Mouse (Mus musculus) heart, embryonic 10.5 days (tissue): ENCODE results near the gene Grin2b. TPM values are rescaled to one million over a fixed set of nuclear protein-coding genes. Genes with fewer than 3 reads are reported as not detected.

ENCODE experiments used
- DNase-seq: peaks from one replicate; pipeline ENCODE4 v3.0.0-alpha.2; 2017; ENCODE audit warnings: low spot score
- H3K27ac ChIP-seq: fragments of 300-500 bp; sonication (generic); 2 replicates; pipeline ENCODE4 v1.5.1; 2016; ENCODE audit warnings: mild to moderate bottlenecking
- H3K27me3 ChIP-seq: fragments of 300-500 bp; sonication (generic); 2 replicates; pipeline ENCODE4 v1.6.1; 2016; ENCODE audit warnings: mild to moderate bottlenecking; ENCODE audit not compliant: poor library complexity, insufficient read depth, severe bottlenecking
- H3K36me3 ChIP-seq: fragments of 300-500 bp; sonication (generic); 2 replicates; pipeline ENCODE4 v1.6.1; 2016; ENCODE audit warnings: mild to moderate bottlenecking, moderate library complexity
- H3K4me1 ChIP-seq: fragments of 300-500 bp; sonication (generic); 2 replicates; pipeline ENCODE4 v1.6.1; 2016; ENCODE audit warnings: mild to moderate bottlenecking
- H3K4me3 ChIP-seq: fragments of 300-500 bp; sonication (generic); 2 replicates; pipeline ENCODE4 v1.5.1; 2016; ENCODE audit warnings: mild to moderate bottlenecking, moderate library complexity
- H3K9me3 ChIP-seq: fragments of 300-500 bp; sonication (generic); 2 replicates; pipeline ENCODE4 v1.6.1; 2016; ENCODE audit warnings: mild to moderate bottlenecking, moderate library complexity
- WGBS: fragments of 180-500 bp; shearing (Covaris S2); methylation state at CpG from one replicate; pipeline ENCODE4 v1.1.7; 2016; 5-methylcytosine and 5-hydroxymethylcytosine counted together
- polyA plus RNA-seq: library from polyadenylated mRNA; unstranded; fragments of >200 nt; fragmentation: Nextera tagmentation; extraction: Ambion mirVana; gene quantifications from 2 replicates; pipeline ENCODE4 v1.2.1, GENCODE M21; 2016

Gene Grin2b
- polyA plus RNA-seq, 1 experiment from 2014 or later, result 0.15 TPM

DNA sequence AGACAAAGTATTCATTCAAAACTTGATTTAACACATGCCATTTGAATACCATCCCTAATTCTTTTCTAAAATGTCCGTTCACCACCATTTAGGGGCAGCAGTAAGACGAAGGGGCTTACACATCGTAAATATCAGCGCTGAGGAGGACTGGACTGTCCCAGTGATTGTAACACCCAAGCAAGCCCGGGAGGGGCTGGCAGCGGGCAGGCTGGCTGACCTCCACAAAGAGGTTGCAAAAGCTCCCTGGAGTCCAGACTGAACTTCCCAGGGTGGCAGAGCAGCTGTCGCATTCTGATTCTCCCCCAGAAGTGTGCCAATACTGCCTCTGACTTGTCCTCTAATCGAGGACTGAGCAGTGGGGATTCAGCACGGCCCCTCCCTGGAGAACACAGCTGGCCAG is 19.9 kb downstream of the Grin2b start:
- WGBS, result 72% methylated on average over 9 of the region's 9 CpGs
- no peak overlapping the region for H3K4me3 ChIP-seq
- no peak overlapping the region for H3K27ac ChIP-seq
- H3K9me3 ChIP-seq, result no peaks in the 10 kb centered on the region
- H3K36me3 ChIP-seq, result no peaks in the 10 kb centered on the region
- DNase-seq, result no peak
- H3K4me1 ChIP-seq, result no peaks in the 10 kb centered on the region
- H3K27me3 ChIP-seq, result no peaks in the 10 kb centered on the region

GRCm38 (mm10) chr6:136150064-136150463 is 23.2 kb downstream of the Grin2b start:
- Histone ChIP-seq H3K27me3 (no peaks in the 10 kb centered on the region), H3K36me3 (no peaks in the 10 kb centered on the region), H3K27ac (no peak overlapping the region), H3K4me1 (no peaks in the 10 kb centered on the region), H3K9me3 (no peaks in the 10 kb centered on the region), H3K4me3 (no peak overlapping the region)
- no peak for DNase-seq
- WGBS, result 61% methylated on average over 5 of the region's 6 CpGs

DNA sequence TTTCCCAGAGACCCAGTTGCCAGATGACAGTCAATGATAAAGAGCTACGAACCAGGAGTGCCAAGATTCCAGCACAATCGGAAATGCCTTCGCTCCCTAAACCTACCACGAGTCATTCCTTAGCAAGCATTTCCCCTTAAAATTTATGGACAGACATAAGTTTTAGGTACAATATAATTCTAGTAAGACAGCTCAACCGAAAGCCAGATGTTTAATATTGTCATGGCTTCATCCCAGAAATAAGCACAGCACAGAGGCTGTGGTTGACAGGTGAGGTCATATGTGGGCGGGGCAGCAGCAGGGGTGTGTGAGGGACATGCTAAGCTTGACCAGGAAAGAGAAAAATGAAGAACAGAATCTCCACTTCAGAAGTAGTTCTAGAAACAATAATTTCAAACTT is 33.3 kb downstream of the Grin2b start:
- no peaks in the 10 kb centered on the region for H3K27me3 ChIP-seq
- no peaks in the 10 kb centered on the region for H3K36me3 ChIP-seq
- H3K4me3 ChIP-seq, result no peak overlapping the region
- 81% methylated on average over 6 of the region's 6 CpGs for WGBS
- no peaks in the 10 kb centered on the region for H3K4me1 ChIP-seq
- no peak for DNase-seq
- no peaks in the 10 kb centered on the region for H3K9me3 ChIP-seq
- no peak overlapping the region for H3K27ac ChIP-seq

- 24% methylated on average over 10 of the region's 10 CpGs for WGBS
- Histone ChIP-seq H3K9me3 (no peaks in the 10 kb centered on the region), H3K4me1 (no peaks in the 10 kb centered on the region), H3K36me3 (no peaks in the 10 kb centered on the region), H3K4me3 (no peak overlapping the region), H3K27ac (no peak overlapping the region), H3K27me3 (no peaks in the 10 kb centered on the region)
- DNase-seq, result no peak
These were observed 42.9 kb downstream of the Grin2b start for GRCm38 (mm10) chr6:136130456-136130855.

- H3K27ac ChIP-seq, result no peak overlapping the region
These were observed 50.7 kb downstream of the Grin2b start for GRCm38 (mm10) chr6:136122593-136122992.

DNA sequence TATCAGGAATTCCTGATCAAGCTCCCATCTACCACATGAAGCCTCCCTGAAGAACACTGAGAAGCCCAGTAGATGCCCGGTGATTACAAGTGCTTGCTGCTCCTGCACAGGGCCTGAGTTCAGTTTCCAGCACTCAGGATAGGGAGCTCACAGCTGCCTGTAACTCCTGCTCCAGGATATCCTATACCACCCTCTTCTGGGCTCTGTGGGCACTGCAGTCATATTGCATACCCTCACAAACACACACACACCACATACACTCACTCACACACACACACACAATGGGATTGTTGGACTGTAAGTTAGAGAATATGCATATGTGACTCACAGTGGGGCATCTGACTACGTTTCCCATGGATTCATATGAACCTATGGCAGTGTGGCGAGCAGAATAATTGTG is 55.9 kb downstream of the Grin2b start:
- Histone ChIP-seq H3K27ac (no peak overlapping the region), H3K4me3 (no peak overlapping the region), H3K9me3 (no peaks in the 10 kb centered on the region), H3K36me3 (no peaks in the 10 kb centered on the region), H3K4me1 (no peaks in the 10 kb centered on the region), H3K27me3 (no peaks in the 10 kb centered on the region)
- no peak for DNase-seq
- WGBS, result 79% methylated on average over 3 of the region's 3 CpGs

More at GRCm38 (mm10) chr6:136122593-136122992, 50.7 kb downstream of the Grin2b start:
- WGBS, result 71% methylated on average over 3 of the region's 3 CpGs
- Histone ChIP-seq H3K27me3 (no peaks in the 10 kb centered on the region), H3K36me3 (no peaks in the 10 kb centered on the region), H3K4me3 (no peak overlapping the region), H3K4me1 (no peaks in the 10 kb centered on the region), H3K9me3 (no peaks in the 10 kb centered on the region)
- DNase-seq, result no peak

DNA sequence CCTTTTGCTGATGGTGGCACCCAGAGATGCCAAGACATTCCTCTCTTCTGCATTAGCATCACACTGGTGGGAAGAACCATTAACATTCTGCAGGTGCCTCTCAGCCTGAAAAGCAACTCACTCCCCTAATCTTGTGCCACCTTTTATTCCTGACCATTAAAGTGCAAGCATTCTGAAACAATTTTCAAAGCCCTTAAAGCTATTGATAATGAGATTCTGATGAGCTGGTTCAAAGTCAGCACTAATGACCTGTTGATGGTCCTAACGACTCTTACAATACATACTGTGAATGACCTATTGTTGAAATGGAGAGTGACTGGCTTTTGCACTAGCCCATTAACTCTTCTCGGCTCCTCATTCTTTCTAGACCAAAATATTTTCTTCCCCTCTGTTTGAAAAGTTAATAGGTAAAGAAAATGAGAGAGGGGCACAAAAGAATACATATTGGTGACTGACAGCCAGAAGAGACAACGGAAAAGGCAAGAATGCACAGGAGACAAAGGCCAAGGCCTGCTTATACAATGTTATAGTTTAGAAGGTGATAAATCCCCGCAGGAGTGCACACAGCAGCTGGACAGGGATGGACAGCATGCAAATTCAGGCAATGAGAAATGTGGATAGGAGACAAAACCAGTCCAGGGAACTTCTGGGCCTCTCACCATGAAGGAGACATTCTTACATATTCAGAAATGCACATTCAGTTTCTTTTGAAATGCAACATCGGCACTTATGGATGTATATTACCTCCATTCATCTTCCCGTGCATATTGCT is 59.5 kb downstream of the Grin2b start:
- no peak for DNase-seq

GRCm38 (mm10) chr6:136109172-136109571 is 64.1 kb downstream of the Grin2b start:
- Histone ChIP-seq H3K4me1 (no peaks in the 10 kb centered on the region), H3K36me3 (no peaks in the 10 kb centered on the region), H3K4me3 (no peak overlapping the region), H3K27ac (no peak overlapping the region), H3K27me3 (no peaks in the 10 kb centered on the region), H3K9me3 (no peaks in the 10 kb centered on the region)
- WGBS, result 81% methylated on average over 6 of the region's 6 CpGs
- no peak for DNase-seq

More for the DNA sequence above, 59.5 kb downstream of the Grin2b start:
- Histone ChIP-seq H3K27me3 (no peaks in the 10 kb centered on the region), H3K4me3 (no peak overlapping the region), H3K9me3 (no peaks in the 10 kb centered on the region), H3K4me1 (no peaks in the 10 kb centered on the region), H3K27ac (no peak overlapping the region), H3K36me3 (no peaks in the 10 kb centered on the region)
- 70% methylated on average over 6 of the region's 6 CpGs for WGBS

DNA sequence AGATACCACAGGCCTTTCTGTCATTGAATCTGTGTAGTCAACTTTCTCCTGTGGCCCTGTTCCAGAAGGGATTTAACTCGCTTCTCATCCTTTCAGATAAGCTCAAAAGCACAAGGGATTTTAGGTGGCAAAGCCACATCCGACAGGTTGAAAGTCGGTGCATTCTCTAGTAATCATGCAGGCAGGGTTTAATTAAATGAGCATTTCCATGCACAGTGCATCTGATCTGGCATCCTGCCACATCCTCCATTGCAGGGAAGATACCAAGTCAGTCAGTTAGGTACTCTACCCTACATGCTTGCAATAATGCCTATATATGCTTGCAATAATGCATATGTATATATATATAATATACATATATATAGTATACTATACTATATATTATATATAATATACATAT is 64.8 kb downstream of the Grin2b start:
- DNase-seq, result no peak
- WGBS, result 78% methylated on average over 3 of the region's 3 CpGs
- H3K27ac ChIP-seq, result no peak overlapping the region

DNA sequence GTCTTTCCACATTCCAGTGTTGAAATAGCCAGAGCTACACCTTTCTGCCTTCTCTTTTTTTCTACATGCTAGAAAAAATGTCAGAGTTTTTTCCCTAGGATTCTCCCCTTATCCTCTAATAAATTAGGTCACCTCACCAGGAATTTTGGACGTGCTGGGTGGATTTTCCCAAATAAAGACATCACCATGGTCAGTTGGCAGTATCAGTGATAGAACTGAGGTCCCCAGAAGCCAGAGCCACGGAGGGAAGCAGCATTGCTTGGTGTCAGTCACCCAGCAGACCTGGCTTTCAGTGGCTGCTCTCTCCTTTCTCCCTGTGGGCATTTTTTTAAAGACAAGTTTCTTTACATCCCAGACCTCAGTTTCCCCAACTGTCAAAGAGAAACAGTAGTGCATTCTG is 68.1 kb downstream of the Grin2b start:
- Histone ChIP-seq H3K36me3 (no peaks in the 10 kb centered on the region), H3K27me3 (no peaks in the 10 kb centered on the region), H3K4me3 (no peak overlapping the region), H3K27ac (no peak overlapping the region), H3K9me3 (no peaks in the 10 kb centered on the region), H3K4me1 (peaks cover 4% of the 10 kb centered on the region; the same call in 1 of the 2 replicates)
- WGBS, result 68% methylated on average over 2 of the region's 2 CpGs
- DNase-seq, result no peak

More for the DNA sequence above, 64.8 kb downstream of the Grin2b start:
- Histone ChIP-seq H3K36me3 (no peaks in the 10 kb centered on the region), H3K4me3 (no peak overlapping the region), H3K4me1 (no peaks in the 10 kb centered on the region), H3K9me3 (no peaks in the 10 kb centered on the region), H3K27me3 (no peaks in the 10 kb centered on the region)

DNA sequence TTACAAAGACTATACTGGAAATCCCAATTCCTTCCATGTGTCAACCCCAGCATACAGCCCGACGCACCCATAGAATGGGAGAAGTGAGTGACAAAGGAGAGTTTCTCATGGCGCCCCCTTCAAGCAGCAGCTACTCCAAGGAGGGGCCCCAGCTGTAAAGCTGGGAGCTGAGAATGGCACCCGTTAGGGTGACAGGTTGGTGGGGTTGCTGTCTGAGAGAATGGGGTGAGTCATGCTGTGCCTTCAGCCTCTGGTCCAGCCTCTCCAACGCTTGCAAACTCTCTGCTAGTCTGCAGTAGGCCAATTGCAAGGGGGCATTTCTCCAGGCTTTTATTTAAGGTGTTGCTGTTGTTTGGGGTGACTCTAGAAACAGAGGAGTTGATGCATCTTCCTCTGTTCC is 73.1 kb downstream of the Grin2b start:
- Histone ChIP-seq H3K27ac (no peak overlapping the region), H3K9me3 (no peaks in the 10 kb centered on the region), H3K36me3 (no peaks in the 10 kb centered on the region), H3K4me1 (peaks cover 5% of the 10 kb centered on the region; the same call in 1 of the 2 replicates), H3K4me3 (no peak overlapping the region), H3K27me3 (no peaks in the 10 kb centered on the region)
- WGBS, result 77% methylated on average over 5 of the region's 5 CpGs
- DNase-seq, result no peak

GRCm38 (mm10) chr6:136096269-136096668 is 77.0 kb downstream of the Grin2b start:
- Histone ChIP-seq H3K27ac (no peak overlapping the region), H3K4me3 (no peak overlapping the region), H3K27me3 (no peaks in the 10 kb centered on the region), H3K9me3 (no peaks in the 10 kb centered on the region), H3K4me1 (peaks cover 5% of the 10 kb centered on the region; the same call in 1 of the 2 replicates), H3K36me3 (no peaks in the 10 kb centered on the region)
- 19% methylated on average over 1 of the region's 1 CpGs for WGBS
- DNase-seq, result no peak

- 83% methylated on average over 17 of the region's 17 CpGs for WGBS
These were observed 93.1 kb downstream of the Grin2b start for GRCm38 (mm10) chr6:136079991-136080734.

More at GRCm38 (mm10) chr6:136079991-136080734, 93.1 kb downstream of the Grin2b start:
- Histone ChIP-seq H3K36me3 (no peaks in the 10 kb centered on the region), H3K4me1 (no peaks in the 10 kb centered on the region), H3K27me3 (no peaks in the 10 kb centered on the region), H3K27ac (no peak overlapping the region), H3K4me3 (no peak overlapping the region), H3K9me3 (no peaks in the 10 kb centered on the region)
- no peak for DNase-seq
